Mouse (Mus musculus) erythroblast, embryonic 14.5 days (primary cell): ENCODE results near the gene 9430097D07Rik.

Source experiments
- GATA1 ChIP-seq: IDR thresholded peaks from 2 replicates; pipeline ENCODE4 v1.6.1; 2012; ENCODE audit warnings: low read length, inconsistent platforms, mixed read lengths
- TAL1 ChIP-seq: IDR thresholded peaks from 3 replicates; pipeline ENCODE4 v1.6.1; 2012; ENCODE audit warnings: low read length, inconsistent platforms, mixed read lengths

GRCm38 (mm10) chr2:32599409-32599808, 23.9 kb upstream of the 9430097D07Rik start, which contains the start of gene St6galnac6:
- TF ChIP-seq TAL1 (no peak), GATA1 (no peak)
